Mouse (Mus musculus): Measurements from ENCODE around the gene Fbxo41.
"Not testable (repeated sequence)": the region's sequence is repeated elsewhere in the genome, so short reads cannot be mapped to it uniquely, and the experiment has no call there.

Gene Fbxo41

GRCm38 (mm10) chr6:85491606-85492005, 11.2 kb downstream of the Fbxo41 start:
- no peak for DNase-seq (ENCODE audit: low spot score in 2 of 2)

GRCm38 (mm10) chr6:85490252-85490651, 12.5 kb downstream of the Fbxo41 start:
- no peak for DNase-seq (ENCODE audit: low spot score in 2 of 2)

- DNase-seq (ENCODE audit: low spot score in 2 of 2), result no peak
These were observed 13.1 kb downstream of the Fbxo41 start for GRCm38 (mm10) chr6:85489717-85490116.

- no peak for DNase-seq (ENCODE audit: low spot score in 2 of 2)
These were observed 14.3 kb downstream of the Fbxo41 start for GRCm38 (mm10) chr6:85488510-85488909.

GRCm38 (mm10) chr6:85485738-85486137, 17.1 kb downstream of the Fbxo41 start:
- no peak for DNase-seq (ENCODE audit: low spot score in 2 of 2)

GRCm38 (mm10) chr6:85483843-85484721, 18.7 kb downstream of the Fbxo41 start:
- DNase-seq (ENCODE audit: low spot score in 2 of 2), result no peak

GRCm38 (mm10) chr6:85480685-85481084, 22.1 kb downstream of the Fbxo41 start:
- no peak for DNase-seq (ENCODE audit: low spot score in 2 of 2)

- DNase-seq (ENCODE audit: low spot score in 2 of 2), result no peak
These were observed 22.8 kb downstream of the Fbxo41 start for GRCm38 (mm10) chr6:85479979-85480378.

GRCm38 (mm10) chr6:85478416-85478815, 24.4 kb downstream of the Fbxo41 start:
- no peak for DNase-seq (ENCODE audit: low spot score in 2 of 2)

GRCm38 (mm10) chr6:85477366-85477917, 25.4 kb downstream of the Fbxo41 start:
- no peak for DNase-seq (ENCODE audit: low spot score in 2 of 2)

- DNase-seq (ENCODE audit: low spot score in 2 of 2), result no peak
These were observed 27.2 kb downstream of the Fbxo41 start for GRCm38 (mm10) chr6:85475581-85475980.

GRCm38 (mm10) chr6:85472542-85472941, 30.3 kb downstream of the Fbxo41 start:
- no peak for DNase-seq (ENCODE audit: low spot score in 2 of 2)

- DNase-seq (ENCODE audit: low spot score in 2 of 2), result no peak
These were observed 30.8 kb downstream of the Fbxo41 start for GRCm38 (mm10) chr6:85471962-85472361.

- DNase-seq (ENCODE audit: low spot score in 2 of 2), result no peak
These were observed 32.9 kb downstream of the Fbxo41 start for GRCm38 (mm10) chr6:85469660-85470430.

GRCm38 (mm10) chr6:85465381-85465780, 37.4 kb downstream of the Fbxo41 start:
- no peak for DNase-seq (ENCODE audit: low spot score in 2 of 2)

GRCm38 (mm10) chr6:85459621-85460020, 43.2 kb downstream of the Fbxo41 start:
- no peak for DNase-seq (ENCODE audit: low spot score in 2 of 2)

- no peak for DNase-seq (ENCODE audit: low spot score in 2 of 2)
These were observed 50.0 kb downstream of the Fbxo41 start for GRCm38 (mm10) chr6:85452816-85453215.

- no peak for DNase-seq (ENCODE audit: low spot score in 2 of 2)
These were observed 50.5 kb downstream of the Fbxo41 start for GRCm38 (mm10) chr6:85452411-85452665.

GRCm38 (mm10) chr6:85451664-85452410, 51.0 kb downstream of the Fbxo41 start, which contains the start of gene Pradc1:
Pradc1 (minus strand) TSS chr6:85451970.
- peak; percentile 93 to 99 for DNase-seq (ENCODE audit: low spot score in 2 of 2)

- peak; percentile 98 to 100 for DNase-seq (ENCODE audit: low spot score in 2 of 2)
These were observed 51.8 kb downstream of the Fbxo41 start, which contains the start of gene Cct7 for GRCm38 (mm10) chr6:85450697-85451663. Cct7 (plus strand) TSS chr6:85451514.

- not testable (repeated sequence) for DNase-seq (ENCODE audit: low spot score in 2 of 2)
These were observed 52.7 kb downstream of the Fbxo41 start for GRCm38 (mm10) chr6:85450140-85450539.
